Mouse (Mus musculus): ENCODE measurements around the gene Psma7.

Gene Psma7

DNA sequence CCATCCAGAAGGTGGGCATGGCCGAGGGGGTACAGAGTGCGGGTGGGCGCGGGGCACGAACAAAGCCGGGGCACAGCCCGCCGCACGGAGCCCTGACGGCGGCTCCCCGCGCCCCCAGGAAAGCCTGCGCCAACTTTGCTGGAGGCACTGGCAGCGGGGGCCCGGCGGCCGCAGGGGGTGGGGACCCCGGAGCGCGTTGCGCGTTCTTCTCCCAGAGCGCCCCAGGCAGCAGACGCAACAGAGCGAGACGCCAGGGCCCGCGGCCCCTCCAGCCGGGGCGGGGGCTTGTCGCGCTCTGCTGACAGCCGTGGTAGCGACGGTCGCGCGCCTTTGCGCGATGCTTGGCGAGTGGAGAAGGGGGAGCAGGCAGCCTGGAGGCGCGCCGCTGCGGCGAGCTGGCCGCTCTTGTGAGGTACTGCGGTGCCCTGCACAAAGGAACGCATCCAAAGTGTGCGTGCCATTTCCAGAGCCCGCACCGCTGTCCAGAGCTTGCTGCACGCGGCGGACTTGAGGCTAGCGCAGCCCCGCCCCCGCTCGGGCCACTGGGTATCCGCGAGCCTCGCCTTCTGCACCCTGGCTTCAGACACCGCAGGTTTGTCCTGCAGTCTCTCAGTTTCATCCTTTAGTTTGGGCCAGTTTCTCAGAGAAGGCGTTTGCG is 754 bp upstream of the Psma7 start:
- no peak for DNase-seq

DNA sequence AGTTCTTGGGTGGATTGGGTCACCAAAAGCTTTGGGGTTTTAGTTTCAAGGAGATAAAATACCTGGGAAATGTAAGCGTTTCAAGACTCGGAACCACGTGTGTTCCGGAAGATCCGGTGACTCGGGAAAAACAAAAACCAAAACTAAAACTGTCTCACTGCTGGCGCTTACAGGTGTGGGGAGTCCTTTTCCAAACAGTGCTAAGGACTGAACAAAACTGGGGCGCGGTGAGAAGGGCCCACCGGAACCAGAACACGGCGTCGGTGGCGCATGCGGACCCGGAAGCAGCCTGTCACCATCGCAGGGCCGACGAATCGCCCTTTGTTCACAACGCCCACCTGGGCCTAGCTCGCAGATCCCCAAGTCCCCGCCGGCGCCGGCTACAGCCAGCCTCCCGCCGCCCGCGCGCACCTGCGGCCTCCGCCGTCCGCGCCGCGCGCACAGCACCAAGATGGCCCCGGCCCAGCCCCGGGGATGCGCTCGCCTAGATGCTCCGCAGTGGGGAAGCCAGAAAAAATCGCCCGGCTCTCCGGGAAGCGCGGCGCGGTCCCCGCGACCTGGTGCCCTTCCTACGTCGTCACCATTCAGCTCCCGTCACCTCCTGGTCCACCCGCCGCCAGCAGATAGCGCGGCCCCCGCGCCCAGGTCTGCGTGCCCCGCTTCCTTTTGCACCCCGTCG is 517 bp downstream of the Psma7 start:
- DNase-seq, result no peak

DNA sequence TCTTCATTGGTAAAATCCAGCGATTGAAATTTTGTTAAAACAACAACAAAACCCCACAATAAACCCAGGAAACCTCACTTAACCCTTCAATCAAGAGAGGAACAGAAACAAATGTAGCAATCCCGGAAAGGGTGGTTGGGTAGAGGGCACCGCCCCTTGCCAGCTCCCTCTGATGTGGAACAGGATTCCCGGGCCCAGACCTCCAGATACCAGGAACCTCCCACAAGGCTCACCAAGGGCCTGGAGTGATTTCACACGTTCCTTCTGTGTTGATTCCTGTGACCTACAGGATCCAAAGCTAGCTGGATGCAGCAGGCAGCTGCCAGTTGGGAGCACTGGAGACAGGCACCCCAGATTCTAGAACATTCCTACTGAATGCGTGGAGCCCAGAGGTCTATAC is 1.8 kb downstream of the Psma7 start:
- no peak for DNase-seq

DNA sequence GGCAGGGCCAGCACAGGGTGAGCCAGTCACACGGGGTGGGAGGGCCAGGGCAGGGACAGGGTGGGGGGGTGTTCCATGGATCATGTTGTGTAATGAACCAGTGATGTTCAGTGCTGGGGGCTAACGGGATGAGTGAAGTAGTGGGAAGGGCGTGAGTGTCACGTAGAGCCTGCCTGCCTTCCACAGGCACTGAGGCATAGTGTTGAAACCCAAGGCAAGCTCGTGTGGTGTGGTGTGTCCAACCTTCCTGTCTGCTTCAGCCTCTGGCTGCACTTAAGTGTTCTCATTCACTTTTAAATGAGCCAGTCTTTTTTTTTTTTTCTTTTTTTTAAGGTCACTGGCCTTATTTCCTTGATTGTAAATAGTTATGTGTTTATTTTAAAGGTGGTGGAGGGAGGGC is 7.5 kb downstream of the Psma7 start:
- no peak for DNase-seq

DNA sequence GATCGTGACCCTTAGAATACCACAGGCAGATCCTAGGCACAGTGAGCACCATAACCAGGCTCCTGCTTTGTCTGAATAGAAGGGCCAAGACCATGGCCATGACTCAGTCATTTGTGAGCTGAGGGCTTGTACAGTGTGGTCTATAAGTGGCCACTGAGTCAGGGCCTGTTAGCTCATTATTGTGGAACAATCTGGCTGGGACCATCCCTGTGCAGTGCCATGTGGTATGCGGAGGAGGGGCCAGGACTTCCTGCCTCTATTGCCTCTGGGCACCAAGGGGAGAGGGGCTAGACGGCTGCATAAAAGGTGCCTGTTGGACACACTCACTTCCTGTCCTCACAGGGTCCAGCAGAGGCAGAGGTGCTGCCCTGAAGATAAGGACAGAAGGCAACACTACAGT is 8.3 kb downstream of the Psma7 start:
- no peak for DNase-seq

DNA sequence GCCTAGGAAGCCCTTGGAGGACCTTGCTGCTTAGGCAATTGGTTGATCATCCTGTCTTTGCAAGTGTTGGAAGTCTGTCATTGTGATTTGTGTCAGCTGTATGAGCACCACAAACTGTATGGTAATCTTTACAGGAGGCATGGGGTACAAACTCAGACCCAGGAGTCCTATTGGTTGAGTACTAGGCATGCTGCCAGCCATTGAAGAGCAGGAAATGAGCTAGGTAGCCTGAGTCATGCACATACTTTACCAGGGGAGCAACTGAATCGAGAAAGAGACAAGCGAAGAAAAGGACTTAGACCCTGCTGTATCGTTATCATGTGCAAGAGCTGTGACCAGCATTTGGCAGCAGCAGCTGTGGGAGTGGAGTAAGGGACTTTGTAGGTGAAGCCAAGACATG is 9.3 kb downstream of the Psma7 start:
- no peak for DNase-seq

DNA sequence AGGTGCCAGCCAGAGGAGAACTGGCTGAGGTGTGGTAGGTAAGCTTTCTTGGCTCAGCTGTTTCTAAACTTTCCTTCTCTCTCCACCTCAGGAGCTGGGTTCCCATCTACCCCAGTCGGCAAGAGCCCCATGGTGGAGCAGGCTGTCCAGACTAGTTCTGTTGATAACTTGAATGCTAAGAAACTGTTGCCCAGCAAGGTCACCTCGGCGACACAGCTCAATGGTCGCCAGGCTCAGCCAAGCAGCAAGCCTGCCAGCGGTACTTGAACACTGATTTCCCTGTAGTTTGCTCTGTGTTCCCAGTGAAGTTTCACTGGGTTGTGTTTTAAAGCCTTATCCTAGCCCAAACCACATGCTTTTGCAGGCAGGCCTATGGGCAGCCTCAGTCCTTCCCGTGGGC is 11.0 kb downstream of the Psma7 start:
- no peak for DNase-seq

DNA sequence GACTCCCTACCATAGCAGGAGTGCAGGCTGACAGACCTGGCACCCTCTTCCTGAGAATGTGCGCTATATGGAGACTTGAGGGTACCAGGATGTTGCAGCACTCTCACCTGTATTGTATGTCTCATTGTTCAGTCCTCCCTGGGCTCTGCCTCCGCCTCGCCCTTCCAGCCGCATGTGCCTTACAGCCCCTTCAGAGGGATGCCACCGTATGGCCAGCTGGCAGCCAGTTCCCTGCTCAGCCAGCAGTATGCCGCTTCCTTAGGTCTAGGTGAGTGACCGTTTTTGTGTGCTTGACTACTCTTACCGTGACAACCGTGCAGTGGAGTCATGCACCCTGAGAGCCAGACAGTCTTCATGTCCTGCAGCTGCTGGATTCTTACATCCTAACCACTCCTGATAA is 14.5 kb downstream of the Psma7 start:
- peak; percentile 33 for DNase-seq

DNA sequence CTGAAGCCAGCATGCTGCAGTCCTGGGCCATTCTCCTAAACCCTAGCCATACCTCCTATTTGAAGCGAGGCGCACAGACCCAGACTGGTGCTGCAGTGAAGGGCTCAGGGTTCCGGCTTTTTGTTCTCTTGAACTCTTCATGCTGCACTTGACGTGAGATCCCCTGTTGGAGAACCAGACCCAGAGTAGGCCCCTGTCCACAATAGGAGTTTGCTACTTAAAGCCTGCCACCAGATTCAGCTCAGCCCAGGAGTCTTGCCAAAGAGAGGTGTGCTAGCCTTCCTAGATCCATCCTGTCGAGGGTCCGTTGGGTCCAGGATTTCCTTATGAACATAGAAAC is 16.4 kb downstream of the Psma7 start:
- no peak for DNase-seq

DNA sequence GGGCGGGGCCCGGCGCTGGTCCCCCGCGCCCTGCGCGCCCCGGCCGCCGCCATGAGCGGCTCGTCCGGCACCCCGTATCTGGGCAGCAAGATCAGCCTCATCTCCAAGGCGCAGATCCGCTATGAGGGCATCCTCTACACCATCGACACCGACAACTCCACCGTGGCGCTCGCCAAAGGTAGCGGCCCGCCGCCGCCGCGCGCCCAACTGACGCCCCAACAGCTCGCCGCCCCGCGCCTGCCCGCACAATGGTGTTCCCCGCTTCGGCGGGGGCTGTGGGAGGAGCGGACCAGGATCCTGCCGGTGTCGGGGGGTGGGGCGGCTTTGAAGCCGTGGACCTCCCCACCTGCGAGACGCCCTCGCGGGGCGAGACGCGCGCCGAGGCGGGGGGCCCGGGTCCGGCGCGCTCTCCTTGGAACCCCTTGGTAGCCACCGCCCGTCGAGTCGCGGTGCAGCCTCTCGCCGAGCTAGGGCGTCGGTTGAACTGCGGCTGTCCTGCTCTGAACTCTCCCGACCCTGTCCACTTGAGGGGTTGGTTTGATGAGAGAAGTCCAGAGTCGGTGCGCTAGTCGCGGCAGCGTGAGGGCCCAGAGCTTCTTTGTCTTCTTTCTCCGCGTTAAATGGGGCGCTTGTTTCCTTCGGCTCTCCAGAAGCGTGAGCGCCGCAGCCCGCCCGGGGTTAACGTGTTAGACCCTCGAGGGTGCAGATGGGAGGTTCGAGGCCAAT is 16.9 kb downstream of the Psma7 start:
- DNase-seq, result peak; percentile 82

DNA sequence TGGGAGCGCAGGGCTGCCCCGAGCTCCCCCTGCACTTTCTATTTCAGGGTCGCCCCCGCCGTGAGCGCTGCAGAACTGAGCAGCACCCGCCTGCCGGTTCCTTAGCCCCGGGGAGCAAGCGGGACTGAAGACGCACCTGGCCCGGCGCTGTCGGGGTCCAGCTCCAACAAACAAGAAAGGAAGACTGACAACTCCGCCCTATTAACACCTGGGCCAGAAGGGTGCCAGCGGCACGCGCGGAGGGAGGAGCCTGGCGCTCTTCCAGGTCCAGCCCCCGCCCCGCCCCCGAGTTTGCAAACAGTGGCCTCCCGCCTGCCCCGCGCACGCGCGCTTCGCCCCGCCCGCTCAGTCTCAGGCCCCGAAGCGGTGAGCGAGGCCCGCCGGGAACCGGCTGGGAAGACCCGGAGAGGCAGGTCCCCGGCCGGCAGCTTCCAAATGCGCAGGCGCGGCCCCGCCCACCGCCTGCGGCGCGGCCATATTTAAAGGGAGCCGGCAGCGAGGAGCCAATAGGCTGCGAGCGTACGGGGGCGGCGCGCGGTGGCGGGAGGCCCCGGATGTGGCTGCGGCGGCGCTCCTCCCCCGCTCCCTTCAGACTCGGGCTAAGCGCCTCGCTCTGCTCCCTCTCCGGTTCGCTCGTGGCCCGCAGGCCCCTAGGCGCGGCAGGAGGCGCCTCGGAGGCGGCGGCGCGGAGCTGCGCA is 17.7 kb downstream of the Psma7 start, which contains the start of gene Lsm14b:
Lsm14b (plus strand) TSS at position 587 of the 698 bp plus-strand sequence.
- peak; percentile 100 for DNase-seq

DNA sequence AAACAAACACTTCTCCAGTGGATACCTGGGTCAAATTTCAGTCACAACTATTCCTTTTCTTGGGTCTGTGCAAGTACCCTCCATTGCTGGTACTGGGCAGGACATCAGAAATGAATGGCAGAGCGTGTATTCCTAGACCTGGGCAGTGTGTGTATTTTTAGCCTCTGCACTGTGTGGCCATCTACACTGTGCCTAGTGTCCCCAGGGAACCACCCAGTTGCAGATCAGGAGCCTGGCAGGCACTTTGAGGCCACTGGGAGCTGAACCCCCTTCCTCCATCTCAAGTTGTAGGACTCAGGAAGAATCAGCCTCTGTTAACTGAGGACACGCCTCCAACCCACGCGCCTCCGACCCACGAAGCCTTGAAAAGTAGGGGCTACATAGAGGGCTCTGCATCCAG is 19.5 kb downstream of the Psma7 start:
- DNase-seq, result peak; percentile 49

DNA sequence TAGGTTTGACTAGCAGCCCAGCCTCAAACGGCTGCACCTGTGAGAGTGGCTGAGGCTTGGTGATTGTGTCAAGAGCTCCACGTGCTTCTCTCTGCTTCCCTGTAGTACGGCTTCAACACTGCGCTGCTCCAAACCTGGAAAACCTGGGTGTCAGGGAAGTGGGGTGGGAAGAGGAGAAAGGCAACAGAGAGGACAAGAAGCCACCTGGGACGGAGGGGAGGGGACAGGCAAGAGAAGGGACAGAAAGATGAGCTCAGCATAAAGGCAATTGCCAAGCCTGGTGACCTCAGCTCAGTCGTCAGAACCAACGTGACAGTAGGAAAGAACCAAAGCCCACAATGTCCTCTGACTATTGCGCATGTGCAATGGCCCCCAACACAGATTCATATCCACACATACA is 21.3 kb downstream of the Psma7 start:
- DNase-seq, result peak; percentile 68

DNA sequence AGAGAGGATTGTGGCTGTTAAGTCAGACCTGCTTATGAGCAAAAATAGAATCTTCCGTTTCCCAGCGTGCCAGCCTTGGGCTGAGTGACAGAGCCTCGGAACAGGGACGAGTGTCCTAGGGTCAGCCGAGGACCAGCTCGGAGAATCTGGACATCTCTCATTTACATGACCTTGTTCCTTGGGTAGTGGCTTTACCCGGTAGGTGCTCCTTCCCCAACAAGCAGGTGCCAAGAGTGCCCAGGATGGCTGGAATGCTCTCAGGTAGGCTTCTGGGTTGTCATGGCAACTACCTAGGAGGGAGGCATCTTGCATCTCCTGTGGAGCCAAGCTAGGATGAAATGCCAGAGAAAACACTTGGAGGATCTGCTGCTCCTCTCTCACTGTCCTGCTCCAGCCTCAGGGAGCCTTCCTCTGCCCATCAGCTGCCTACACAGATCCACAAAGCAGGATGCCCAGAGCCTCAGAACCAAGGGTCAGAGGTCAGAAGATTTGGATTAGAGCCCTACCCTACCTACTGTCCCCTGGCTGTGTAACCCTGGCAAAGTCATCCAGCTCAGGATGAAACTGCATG is 22.1 kb downstream of the Psma7 start:
- DNase-seq, result peak; percentile 86

DNA sequence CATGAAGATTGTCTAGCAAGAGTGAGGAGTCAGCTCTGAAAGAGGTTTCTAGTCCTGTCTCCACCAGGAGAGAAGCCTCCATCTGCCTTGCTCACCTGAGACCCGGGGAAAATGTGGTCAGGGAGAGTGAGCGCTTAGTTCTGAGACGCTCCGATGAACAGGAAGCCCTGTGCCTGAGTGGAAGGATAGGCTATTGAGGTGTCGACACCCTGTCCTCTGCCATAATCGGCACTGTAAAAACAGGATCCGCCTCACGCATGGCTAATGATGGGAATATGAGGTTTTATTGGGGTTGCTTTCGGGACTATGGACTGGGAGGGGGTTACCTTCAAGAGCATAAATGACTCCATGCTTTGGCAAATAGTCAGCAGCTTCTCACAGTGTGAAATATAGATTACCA is 23.7 kb downstream of the Psma7 start:
- peak; percentile 25 for DNase-seq

DNA sequence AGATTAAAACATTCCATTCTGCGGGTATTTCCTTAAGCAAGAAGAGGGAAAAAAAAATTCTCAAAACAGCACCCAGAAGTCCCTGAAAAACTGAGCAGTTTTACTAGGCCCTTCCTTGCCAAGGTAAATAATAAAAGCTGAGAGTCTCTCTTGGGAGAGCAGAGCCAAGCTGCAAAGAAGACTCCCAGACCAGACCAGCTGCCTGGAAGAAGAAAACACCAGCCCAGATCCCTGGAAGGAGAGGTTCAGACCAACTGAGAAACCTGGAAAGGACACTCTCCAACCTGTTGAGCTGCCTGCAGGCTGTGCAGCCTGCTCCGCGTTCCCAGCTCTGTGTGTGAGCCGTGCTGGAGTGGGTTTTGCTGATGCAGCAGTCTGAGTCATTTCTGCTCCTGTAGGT is 24.6 kb downstream of the Psma7 start:
- DNase-seq, result no peak

DNA sequence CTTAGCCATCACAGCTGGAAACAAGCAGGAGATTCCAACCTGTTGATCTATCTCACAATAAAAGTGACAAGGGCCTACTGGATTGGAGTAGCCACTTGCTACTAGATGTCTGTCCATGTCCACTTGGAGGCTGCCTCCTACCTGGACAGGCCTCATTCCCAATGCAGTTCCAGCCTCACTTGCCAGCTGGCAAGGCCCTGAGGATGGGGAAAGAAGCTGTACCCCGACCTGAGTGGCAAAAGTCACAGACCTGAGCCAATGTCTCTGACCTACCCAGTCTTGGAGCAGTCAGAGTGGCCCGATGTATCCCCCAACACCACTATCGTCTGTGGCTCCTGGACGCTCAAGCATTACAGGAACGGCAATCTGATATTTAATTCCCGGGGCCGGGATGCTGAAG is 28.5 kb downstream of the Psma7 start:
- DNase-seq, result no peak

DNA sequence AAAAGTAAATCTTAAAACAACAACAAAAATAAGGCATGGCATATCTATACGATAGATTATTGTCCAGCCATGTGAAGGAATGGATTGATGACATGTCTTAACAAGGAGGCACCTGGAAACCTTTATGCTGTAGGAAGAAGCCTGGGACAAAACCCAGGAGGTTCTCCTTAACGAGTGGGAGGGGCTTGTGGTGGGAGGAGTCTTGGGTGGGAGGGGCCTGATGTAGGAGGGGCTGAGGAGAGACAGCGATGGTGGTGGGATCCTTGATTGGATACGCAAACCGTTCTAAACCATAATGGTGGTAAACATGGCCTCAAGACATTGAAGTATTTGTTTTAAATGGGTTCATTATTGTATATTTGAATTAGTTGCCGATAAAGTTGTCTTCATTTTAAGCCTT is 30.9 kb downstream of the Psma7 start:
- no peak for DNase-seq

DNA sequence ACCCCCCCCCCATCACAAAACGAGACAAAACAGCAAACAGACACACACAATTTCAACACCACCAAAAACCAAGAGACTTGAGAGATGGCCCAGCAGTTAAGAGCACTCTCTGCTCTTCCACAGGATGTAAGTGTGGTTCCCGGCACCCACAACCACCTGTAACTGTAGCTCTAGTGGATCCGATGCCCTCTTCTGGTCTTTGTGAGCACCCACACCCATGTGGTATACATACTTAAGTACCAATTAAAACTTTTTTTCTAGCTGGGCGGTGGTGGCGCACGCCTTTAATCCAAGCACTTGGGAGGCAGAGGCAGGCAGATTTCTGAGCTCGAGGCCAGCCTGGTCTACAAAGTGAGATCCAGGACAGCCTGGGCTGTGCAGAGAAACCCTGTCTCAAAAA is 31.5 kb downstream of the Psma7 start:
- no peak for DNase-seq

DNA sequence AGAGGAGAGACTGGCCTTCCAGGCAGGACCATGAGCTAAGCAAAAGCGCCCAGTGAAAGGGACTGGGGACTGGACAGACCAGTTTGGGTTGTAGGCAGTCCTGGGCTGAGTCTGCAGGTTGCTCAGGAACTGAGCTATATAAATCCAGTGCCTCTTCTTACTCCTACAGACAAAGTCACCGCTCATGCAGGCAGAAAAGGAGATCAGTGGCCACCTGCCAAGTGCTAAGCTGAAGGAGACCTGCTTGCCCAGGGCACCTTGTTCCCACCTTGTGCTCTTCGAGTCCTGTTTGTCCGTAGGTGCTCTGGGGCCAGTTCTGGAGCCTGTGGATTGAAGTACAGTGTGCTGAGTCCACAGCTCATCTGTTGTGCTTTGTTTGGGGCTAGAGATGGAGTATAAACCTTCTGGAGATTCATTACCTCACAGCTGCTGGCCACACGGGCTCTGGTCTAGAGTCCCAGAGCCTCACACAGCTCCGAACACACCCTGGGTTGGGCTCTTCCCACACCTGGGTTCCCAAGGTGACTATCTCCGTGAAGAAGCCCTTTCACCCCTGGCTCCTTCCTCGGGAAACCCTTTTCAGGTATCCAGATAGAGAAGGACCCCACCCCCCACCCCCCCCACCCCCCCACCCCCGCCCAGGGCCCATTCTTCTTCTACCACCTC is 35.7 kb downstream of the Psma7 start:
- DNase-seq, result no peak

DNA sequence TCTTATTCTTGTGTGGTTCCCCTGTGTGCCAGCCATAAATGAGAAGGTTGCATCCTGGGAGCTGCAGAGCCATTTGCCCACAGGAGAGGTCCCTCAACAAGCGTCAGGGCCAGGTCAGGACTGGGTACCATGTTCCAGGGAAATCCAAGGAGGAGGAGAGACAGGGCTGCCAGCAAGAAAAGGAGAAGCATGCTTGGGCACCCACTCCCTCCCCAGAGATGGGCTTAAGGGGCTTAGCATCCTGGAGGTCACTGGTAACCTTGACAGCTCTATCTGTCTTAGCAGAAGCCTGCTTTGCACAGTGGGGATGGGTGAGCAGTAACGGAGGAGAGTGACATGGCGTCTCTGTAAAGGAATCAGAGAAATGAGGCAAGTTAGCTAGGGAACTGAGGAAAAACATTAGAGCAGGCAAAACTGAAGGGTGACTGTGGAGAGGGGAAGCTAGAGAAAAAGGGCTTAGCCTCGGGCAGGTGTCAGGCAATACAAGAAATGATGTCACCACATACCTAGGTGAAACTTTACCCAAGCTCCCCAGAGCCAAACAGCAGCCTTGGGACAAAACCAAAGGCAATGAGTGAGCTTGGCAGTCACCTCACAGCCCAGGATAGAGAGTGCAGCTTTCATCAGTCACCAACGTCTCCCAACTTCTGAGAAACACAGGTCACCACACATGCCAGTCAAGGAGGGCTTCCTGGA is 36.4 kb downstream of the Psma7 start:
- no peak for DNase-seq

DNA sequence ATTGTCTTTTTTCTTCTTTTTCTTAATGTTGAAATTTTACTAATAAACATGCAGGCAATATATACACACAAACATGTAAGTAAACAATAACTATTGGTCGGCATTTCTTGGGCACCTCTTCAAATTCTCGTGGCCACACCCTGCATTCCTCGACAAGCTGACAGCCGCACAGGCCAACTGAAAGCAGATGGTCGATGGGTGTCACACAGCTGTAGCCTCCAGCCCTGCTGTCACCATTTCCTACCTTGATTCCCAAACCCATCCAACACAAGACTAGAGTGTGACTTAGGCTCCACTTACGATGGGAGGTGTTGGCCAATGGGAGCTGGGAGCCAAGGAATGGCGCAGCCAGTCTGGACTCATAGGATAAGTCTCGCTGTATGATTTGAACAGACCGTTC is 40.6 kb downstream of the Psma7 start:
- DNase-seq, result no peak
